Mouse (Mus musculus): ENCODE measurements around the gene Hlx. TPM values are rescaled to one million over a fixed set of nuclear protein-coding genes. Genes with fewer than 3 reads are reported as not detected.

The Hlx gene
- total RNA-seq, 1 experiment from 2014 or later: 8.6 TPM

DNA sequence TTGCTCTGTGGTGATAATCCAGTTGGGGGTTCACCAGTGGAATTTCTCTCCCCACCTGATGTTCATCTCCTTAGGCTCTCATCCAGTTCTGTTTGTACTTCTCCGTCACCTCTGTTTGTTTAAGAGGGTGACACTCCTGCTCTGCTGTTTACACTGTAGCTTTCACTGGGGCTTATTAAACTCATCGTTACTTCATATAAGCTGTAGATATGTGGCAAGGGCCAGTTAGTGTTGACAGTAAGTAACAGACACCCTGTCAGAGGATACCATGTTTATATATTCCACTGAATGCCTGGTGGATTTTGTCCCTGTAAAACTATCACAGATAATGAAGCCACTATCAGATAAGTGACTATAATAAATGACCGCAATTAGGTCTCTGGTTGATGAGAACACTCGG, 44.9 kb downstream of the Hlx start:
- no peak for ATAC-seq (replicated peaks in 1 of 2; ENCODE audit: insufficient read depth in 1 of 2, low FRiP score in 2 of 2, low TSS enrichment in 1 of 2, low read depth in 1 of 2, poor library complexity in 2 of 2, severe bottlenecking in 2 of 2)

DNA sequence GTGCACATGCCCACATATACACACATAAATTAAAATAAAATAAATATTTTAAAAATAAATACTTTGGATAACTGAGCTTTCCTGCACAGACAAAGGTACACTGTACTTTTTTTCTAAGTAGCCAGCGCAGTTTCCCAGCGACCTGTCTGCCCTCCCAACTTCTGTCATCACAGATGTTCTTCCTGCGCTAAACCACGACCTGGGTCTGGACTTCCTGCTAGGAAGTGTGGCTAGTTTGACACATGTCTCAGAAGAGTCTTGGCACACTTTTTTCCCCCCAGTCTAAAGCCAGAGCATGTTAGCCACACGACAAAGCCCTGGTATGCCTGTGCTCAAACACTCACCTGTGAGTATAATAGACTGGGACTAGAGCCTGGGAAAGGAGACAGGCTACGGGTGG, 48.9 kb downstream of the Hlx start:
- ATAC-seq (replicated peaks in 1 of 2; ENCODE audit: insufficient read depth in 1 of 2, low FRiP score in 2 of 2, low TSS enrichment in 1 of 2, low read depth in 1 of 2, poor library complexity in 2 of 2, severe bottlenecking in 2 of 2): peak; percentile 97 to 98

DNA sequence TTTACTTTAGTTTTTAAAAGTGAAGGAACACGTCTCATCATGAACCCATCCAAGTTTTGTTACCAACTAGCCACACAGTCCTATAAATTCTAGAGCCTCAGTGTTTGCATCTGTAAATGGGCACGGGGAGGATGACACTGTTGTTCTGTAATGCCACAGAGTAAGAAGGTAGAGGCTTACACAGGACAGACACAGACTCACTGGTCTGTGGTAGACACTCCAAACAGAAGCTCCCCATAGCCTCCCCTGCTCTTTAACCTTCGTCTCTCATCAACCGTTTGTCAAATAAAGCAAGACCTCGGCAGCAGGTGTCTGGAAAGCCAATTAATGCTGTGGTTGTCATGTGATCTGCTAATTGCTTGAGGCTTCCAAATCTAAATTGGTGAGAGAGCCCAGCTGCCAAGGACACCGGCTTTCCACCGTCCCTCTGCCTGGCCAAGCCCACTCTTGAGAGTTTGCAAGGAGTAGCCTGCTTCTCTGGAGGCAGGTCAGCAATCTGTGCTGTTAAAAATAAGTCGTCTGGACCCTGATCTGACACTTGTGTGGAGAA, 52.9 kb downstream of the Hlx start:
- no peak for ATAC-seq (replicated peaks in 1 of 2; ENCODE audit: insufficient read depth in 1 of 2, low FRiP score in 2 of 2, low TSS enrichment in 1 of 2, low read depth in 1 of 2, poor library complexity in 2 of 2, severe bottlenecking in 2 of 2)

GRCm38 (mm10) chr1:184677641-184678040, 54.8 kb downstream of the Hlx start:
- ATAC-seq (replicated peaks in 1 of 2; ENCODE audit: insufficient read depth in 1 of 2, low FRiP score in 2 of 2, low TSS enrichment in 1 of 2, low read depth in 1 of 2, poor library complexity in 2 of 2, severe bottlenecking in 2 of 2): no peak

Other genes with a start within 250 kb of the Hlx start
- gene Marc1, start 78.7 kb upstream of the Hlx start, total RNA-seq (2017): 0.25 TPM in 1 of 2 replicates, not detected in the other
- gene Marc2, start 113.8 kb upstream of the Hlx start, total RNA-seq (2017): 66.2 and 74.8 TPM in 2 replicates
- 0.10 TPM in 1 of 2 replicates, not detected in the other for gene C130074G19Rik, start 150.6 kb upstream of the Hlx start, total RNA-seq (2017)